ENCODE assay signal across 11 mouse cellular contexts in the genomic region with DNA sequence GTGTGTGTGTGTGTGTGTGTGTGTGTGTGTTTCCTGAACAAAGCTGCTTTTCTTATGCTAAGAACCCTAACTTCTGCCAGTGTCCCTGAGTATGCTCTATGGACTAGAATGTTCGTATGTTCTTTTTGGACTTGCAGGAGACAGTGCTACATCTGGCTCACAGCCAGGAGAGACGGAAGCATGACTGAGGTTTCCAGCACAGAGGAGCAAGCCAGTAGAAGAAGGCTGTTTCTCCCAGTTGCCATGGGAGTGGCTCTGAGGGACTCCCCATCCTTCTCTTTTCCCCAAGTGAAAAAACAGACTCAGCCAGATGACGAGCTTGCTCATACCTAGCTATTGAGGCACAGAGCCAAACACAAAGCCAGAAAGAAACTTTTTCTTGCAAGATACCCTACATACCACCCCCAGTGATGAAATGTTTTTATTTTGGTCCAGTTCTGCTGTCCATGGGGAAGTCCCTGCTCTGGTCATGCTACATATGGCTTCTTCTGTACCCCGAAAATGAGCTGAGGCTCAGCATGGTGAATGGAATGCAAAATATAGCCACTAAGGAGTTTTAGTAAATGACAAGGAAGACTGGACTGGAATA.
DNase-seq lines count a peak whose midpoint lies in the region; ATAC-seq and TF ChIP-seq lines count a peak whose summit lies in the region.
"Had no signal": no experiment of that assay in that cellular context is flagged by ENCODE, and none has a peak within 500 bp of the region (broad histone marks: within the 10 kb centered on the region; RNA-seq: fewer than 3 reads in every experiment).

No protein-coding gene starts in this region.

- H3K4me1 ChIP-seq in kidney, postnatal 0 days (replicated peaks; ENCODE audit: insufficient read depth, low read length) = no peaks in the 10 kb centered on the region
- no peaks in the 10 kb centered on the region for H3K4me1 ChIP-seq in kidney, embryonic 14.5 days (ENCODE audit: control insufficient read depth, insufficient read depth, low read length)

- H3K36me3 ChIP-seq in kidney, postnatal 0 days (ENCODE audit: insufficient read depth, low read length) = no peaks in the 10 kb centered on the region
- no peaks in the 10 kb centered on the region for H3K36me3 ChIP-seq in kidney, embryonic 14.5 days (ENCODE audit: control insufficient read depth, insufficient read depth, low read length)

- WGBS in kidney, postnatal 0 days = 68% methylated on average over 4 of the region's 4 CpGs
- 69% methylated on average over 4 of the region's 4 CpGs for WGBS in kidney, embryonic 14.5 days

- DNase-seq in cerebellum, postnatal 14 days = peak; percentile 24 to 27
- no peak for DNase-seq in cerebellum, adult 9-10 months
- peak; percentile 24 for DNase-seq in kidney, postnatal 0 days (ENCODE audit: low spot score)
- DNase-seq in kidney, postnatal 36 days = no peak
- DNase-seq in gastrocnemius, postnatal 10 days = peak; percentile 18
- peak; percentile 44 for DNase-seq in lung, postnatal 36 days
- DNase-seq in thymus, postnatal 36 days = no peak
- DNase-seq: liver had no signal

- ATAC-seq in kidney, postnatal 0 days (replicated peaks; ENCODE audit: low FRiP score, low read depth) = no peak
- no peak for ATAC-seq in kidney, embryonic 14.5 days (ENCODE audit: low FRiP score, low TSS enrichment)
- ATAC-seq: intestine, postnatal 0 days had no signal

- TF ChIP-seq CTCF in kidney, postnatal 0 days (IDR thresholded peaks at IDR 0.05; ENCODE audit: low read depth) = no peak

- H3K4me3 ChIP-seq in kidney, postnatal 0 days (replicated peaks; ENCODE audit: low read depth, low read length) = no peak overlapping the region
- no peak overlapping the region for H3K4me3 ChIP-seq in kidney, embryonic 14.5 days (ENCODE audit: low read length)
- H3K4me3 ChIP-seq: megakaryocyte, embryonic 14.5 days had no signal

- no peaks in the 10 kb centered on the region for H3K27me3 ChIP-seq in kidney, postnatal 0 days (ENCODE audit: insufficient read depth, low read length)
- H3K27me3 ChIP-seq in kidney, embryonic 14.5 days (ENCODE audit: control insufficient read depth, insufficient read depth, low read length) = no peaks in the 10 kb centered on the region
- H3K27me3 ChIP-seq: megakaryocyte, embryonic 14.5 days had no signal

- no peak overlapping the region for H3K27ac ChIP-seq in kidney, postnatal 0 days
- no peak overlapping the region for H3K27ac ChIP-seq in kidney, embryonic 14.5 days (ENCODE audit: low read depth, low read length)

- no peaks in the 10 kb centered on the region for H3K9me3 ChIP-seq in kidney, postnatal 0 days (replicated peaks; ENCODE audit: low read length)
- H3K9me3 ChIP-seq in kidney, embryonic 14.5 days (ENCODE audit: control insufficient read depth, low read length) = no peaks in the 10 kb centered on the region
- H3K9me3 ChIP-seq: megakaryocyte, embryonic 14.5 days had no signal

- H3K4me2 ChIP-seq in kidney, postnatal 0 days (ENCODE audit: low read length) = no peak overlapping the region
- H3K4me2 ChIP-seq in kidney, embryonic 14.5 days (replicated peaks; ENCODE audit: low read depth, low read length) = no peak overlapping the region

- H3K9ac ChIP-seq in kidney, postnatal 0 days (ENCODE audit: low read depth, low read length) = no peak overlapping the region
- no peak overlapping the region for H3K9ac ChIP-seq in kidney, embryonic 14.5 days (ENCODE audit: low read depth, low read length)

Comparison
In these comparisons a context has a peak if more than half of its experiments do, and no peak if none do; other contexts are left out.
1. DNase-seq: peak in cerebellum, postnatal 14 days (2 of 2), kidney, postnatal 0 days (single experiment), gastrocnemius, postnatal 10 days (single experiment) and lung, postnatal 36 days (single experiment); none in cerebellum, adult 9-10 months (single experiment), kidney, postnatal 36 days (0 of 2) and thymus, postnatal 36 days (0 of 2).